Mouse (Mus musculus) layer of hippocampus, postnatal 10 days (tissue): ENCODE results near the gene Rsrp1. TPM values are rescaled to one million over a fixed set of nuclear protein-coding genes. Genes with fewer than 3 reads are reported as not detected.

Experiments
- DNase-seq, 2 experiments: peaks; one replicate each; pipeline ENCODE4 v3.0.0; 2021; ENCODE audit warnings: low spot score in 2 of 2
- total RNA-seq, 2 experiments: library from RNA; stranded (reverse); gene quantifications; 2 replicates each; pipeline ENCODE4 v1.2.3; 2021

The Rsrp1 gene
- total RNA-seq, 2 experiments from 2014 or later = 245 to 279 TPM

DNA sequence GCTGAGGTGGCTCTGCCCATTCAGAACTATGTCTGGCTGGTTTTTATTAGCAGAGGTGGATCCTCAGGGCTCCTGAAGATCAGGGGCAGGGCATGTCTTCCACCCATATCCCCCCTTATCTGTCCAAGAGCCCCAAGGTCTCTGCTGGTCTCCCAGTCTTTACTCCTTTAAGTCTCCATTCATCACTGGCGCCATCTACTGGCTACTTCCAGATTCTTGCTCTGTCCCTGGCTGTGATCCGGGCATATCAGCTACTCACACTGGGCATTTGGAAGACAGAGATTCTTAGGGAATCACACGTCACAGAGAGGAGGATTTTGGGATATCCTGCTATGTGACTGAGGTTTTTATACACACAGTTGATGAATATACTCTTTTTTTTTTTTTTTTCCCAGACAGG is 32.9 kb downstream of the Rsrp1 start:
- peak; percentile 71 to 74 for DNase-seq

DNA sequence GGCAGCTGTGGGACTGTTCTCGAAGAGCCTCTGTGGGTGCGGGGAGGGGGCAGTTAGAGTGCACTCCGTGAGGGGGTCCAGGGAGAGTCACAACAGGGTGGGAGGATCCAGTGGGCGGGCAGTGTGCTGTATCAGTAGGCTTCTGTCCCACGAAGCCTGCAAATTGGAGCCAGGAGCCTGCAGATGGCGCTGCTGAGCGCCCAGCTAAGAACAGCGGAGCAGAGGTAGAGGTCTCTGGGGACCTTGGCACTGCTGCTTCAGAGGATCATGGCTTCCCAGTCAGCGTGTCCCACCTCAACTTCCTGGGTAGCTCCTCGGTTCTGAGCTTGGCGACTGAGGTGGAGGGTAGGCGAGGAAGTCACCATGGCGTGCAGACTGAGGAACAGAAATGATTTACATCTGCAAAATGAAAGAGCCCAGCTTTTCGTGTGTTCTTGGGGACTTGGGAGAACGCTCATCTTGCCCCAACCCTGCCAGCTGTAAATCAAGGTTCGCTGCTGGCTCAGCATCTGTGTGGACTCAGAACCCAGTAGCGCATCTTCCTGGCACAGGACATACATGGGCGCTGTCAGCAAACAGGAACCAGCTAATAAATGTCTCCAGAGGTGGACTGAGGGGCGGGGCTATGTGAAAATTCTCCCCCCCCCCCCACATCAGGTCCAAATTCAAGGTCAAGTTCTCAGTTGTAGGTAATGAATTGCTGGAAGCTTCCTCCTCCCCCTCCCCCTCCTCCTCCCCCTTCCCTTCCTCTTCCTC is 39.8 kb downstream of the Rsrp1 start:
- peak in 1 of 2 experiments; percentile 35 for DNase-seq

DNA sequence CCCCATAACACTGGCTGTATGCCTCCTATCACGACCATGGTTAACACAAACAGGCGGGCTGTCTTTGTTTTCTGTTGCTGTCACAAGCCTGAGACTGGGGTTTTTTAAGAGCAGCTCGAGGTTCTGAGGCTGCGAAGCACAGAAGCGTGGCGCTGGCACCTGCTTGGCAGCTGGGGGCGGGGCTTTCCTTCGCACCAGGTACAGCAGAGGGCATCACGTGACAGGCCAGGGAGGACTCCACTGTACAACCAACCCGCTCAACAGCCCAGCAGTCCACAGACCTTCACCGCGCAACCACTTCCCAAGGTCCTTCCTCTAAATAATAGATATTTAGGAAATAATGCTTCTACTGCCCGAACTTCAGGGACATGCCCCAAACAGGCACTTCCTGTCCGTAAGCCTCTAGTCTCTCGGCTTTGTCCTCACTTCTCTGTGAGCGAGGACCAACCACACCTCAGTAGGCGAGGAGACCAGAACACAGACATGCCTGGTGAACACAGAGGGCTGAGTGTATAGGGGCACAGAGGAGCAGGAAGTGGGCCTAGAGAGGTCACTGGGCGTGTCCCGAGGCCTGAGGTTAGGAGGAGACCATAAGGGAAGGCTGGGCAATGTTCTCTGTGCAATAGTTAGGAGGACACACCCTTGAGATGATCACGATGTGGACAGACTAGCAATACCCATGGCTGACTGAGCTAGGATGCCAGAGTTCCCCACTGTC is 44.7 kb downstream of the Rsrp1 start:
- no peak for DNase-seq

DNA sequence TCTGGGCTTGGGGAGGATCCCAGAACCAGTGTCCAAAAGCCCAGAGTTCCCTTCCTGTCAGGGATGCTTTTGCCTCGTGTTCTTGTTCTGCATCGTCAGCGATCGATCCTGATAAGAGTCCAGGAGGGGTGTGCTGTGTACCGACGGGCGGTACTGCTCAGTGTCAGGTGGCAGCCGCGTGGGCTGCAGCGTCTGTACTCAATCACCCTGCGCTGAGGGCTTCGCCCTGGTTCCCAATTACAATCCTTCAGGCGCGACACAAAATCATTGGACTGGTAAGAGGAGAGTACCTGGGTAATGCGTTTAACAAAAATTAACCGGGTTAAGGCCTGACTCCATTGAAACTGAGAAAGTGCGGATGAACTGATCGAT is 45.2 kb downstream of the Rsrp1 start:
- no peak for DNase-seq

DNA sequence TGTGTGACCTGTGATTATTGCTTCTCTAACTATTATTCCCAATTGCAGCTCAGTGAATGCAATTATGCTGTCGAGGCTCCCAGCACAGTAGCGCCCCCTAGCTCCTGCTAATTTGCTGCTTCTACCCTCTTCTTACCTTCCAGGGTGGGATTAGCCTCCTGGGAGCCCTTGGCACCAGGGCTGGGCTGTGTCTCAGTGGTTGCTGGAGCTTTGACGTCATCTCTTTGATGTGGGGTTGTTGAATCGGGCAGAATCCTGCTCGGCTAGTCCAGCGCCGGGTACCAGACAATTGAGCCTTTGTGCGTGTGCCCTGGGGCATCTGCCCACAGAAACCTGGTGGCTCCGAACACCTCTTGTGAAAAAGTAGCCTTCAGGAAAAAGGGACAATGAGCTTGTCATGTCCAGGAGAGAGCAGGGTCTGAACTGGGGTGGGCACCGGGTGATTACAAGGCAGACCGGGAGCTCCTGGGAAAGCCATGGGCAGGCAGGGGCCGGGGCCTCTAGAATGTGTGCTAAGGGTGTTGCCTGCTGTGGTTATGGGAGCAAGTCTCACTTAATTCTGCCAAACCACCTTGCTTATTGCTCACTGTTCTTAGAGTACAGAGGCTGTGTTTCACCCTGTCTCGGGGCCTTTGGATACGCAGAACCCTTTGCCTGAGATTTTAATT is 52.0 kb downstream of the Rsrp1 start:
- peak in 1 of 2 experiments; percentile 52 for DNase-seq

DNA sequence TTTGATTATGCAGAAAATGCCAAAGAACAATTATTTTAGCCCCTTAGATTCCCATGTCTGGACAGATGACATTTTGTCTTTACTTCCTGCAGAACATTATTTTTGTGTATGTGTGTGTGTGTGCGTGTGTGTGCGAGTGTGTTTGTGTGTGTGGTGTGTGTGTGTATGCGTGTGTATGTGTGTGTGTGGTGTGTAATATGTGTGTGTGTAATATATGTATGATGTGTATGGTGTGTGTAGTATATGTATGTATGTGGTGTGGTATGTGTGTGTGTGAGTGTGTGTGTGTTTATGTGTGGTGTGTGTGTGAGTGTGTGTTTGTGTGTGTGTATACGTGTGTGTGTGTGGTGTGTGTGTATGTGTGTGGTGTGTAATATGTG is 52.5 kb downstream of the Rsrp1 start:
- DNase-seq = no peak

Other genes starting within 250 kb of the Rsrp1 start
- 10 to 100 TPM; 14.2 to 16.3 TPM for gene Man1c1, start 219.3 kb upstream of the Rsrp1 start, total RNA-seq
- gene Ldlrap1, start 155.6 kb upstream of the Rsrp1 start, total RNA-seq = 1 to 10 TPM; 2.7 to 3.2 TPM
- 10 to 100 TPM; 48.2 to 52.1 TPM for gene Maco1, start 70.2 kb upstream of the Rsrp1 start, total RNA-seq
- gene Rhd, start 59.1 kb upstream of the Rsrp1 start, total RNA-seq = not detected
- 100 to 1,000 TPM; 116 to 123 TPM for gene Tmem50a, start 8.6 kb upstream of the Rsrp1 start, total RNA-seq
- gene Syf2, start 7.3 kb downstream of the Rsrp1 start, total RNA-seq = 10 to 100 TPM; 42.1 to 45.0 TPM
- not detected for gene Runx3, start 197.1 kb downstream of the Rsrp1 start, total RNA-seq